Comparison of ENCODE assay signal across 22 mouse cellular contexts in the genomic region with DNA sequence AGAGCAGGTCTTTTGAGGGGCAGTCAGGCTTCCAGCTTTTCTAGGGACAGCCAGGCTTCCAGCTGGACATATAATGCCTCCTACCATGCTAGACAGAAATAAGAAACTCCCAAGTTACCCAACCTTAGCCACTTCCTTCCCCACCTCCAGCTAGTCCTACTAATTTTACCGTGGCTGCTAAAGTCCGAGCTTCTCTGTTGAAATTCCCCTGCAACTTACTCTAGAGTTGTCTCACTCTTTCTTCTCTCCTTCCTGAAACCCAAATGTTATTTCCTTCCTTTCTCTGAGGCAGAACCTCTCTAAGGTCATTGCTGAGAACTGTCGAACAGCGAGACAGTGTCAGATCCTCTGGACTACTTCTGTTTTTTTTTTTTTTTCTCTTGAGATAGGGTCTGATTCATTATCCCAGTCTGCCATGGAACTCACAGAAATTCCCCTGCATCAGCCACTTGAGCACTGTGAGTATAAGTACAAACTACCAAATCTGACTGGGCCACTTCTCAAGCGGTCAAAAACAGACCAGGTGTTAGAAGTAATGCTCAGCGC. TPM values are rescaled to one million over a fixed set of nuclear protein-coding genes. Genes with fewer than 3 reads are reported as not detected.
DNase-seq lines count a peak whose midpoint lies in the region; ATAC-seq and TF ChIP-seq lines count a peak whose summit lies in the region.
"Had no signal": no experiment of that assay in that cellular context is flagged by ENCODE, and none has a peak within 500 bp of the region (broad histone marks: within the 10 kb centered on the region; RNA-seq: fewer than 3 reads in every experiment).

A gene (minus strand): TSS at position 248 of the 546 bp plus-strand sequence.

- no peak within 1 kb of the TSS for H3K4me2 ChIP-seq in limb, embryonic 11.5 days (ENCODE audit: low read depth, severe bottlenecking)
- H3K4me2 ChIP-seq in limb, embryonic 13.5 days (replicated peaks), result no peak within 1 kb of the TSS
- H3K4me2 ChIP-seq: midbrain, embryonic 15.5 days had no signal

- no peak for TF ChIP-seq EP300 in MEL (IDR thresholded peaks at IDR 0.05; ENCODE audit: low read depth in 1 of 2, low read length in 2 of 2)

- no peak for ATAC-seq in limb, embryonic 11.5 days (ENCODE audit: insufficient number of reproducible peaks, low FRiP score, low TSS enrichment, low read depth)
- ATAC-seq in limb, embryonic 13.5 days (ENCODE audit: low FRiP score, low read depth), result no peak
- no peak for ATAC-seq in frontal cortex, adult (ENCODE audit: low TSS enrichment)
- ATAC-seq: forebrain, embryonic 14.5 days; midbrain, embryonic 15.5 days had no signal

- DNase-seq in limb, embryonic 11.5 days (ENCODE audit: low spot score), result no peak
- DNase-seq in limb, embryonic 10.5 days (ENCODE audit: low spot score), result no peak
- DNase-seq in MEL (ENCODE audit: low read depth, low spot score), result peak; percentile 36
- peak; percentile 19 to 38 for DNase-seq in monocyte, adult 2 months (ENCODE audit: low read depth in 1 of 2, low spot score in 2 of 2)
- no peak for DNase-seq in urinary bladder, postnatal 14 days (ENCODE audit: low spot score)
- DNase-seq: cerebellum, adult 11 months; cerebellum, postnatal 25 days; kidney, adult 18-20 months; lung, adult 18-20 months; lung, postnatal 4 days; right cerebral cortex, postnatal 25 days; thymus, postnatal 36 days had no signal

- H3K9me3 ChIP-seq in limb, embryonic 11.5 days (ENCODE audit: control insufficient read depth, low read length), result no peaks in the 10 kb centered on the region
- no peaks in the 10 kb centered on the region for H3K9me3 ChIP-seq in limb, embryonic 10.5 days (replicated peaks)
- H3K9me3 ChIP-seq in MEL (replicated peaks; ENCODE audit: insufficient read depth, low read length), result no peaks in the 10 kb centered on the region
- H3K9me3 ChIP-seq in limb, embryonic 13.5 days, result no peaks in the 10 kb centered on the region
- H3K9me3 ChIP-seq: heart, embryonic 15.5 days; hindbrain, embryonic 10.5 days; midbrain, embryonic 15.5 days; neural tube, embryonic 12.5 days had no signal

- H3K9ac ChIP-seq in limb, embryonic 11.5 days (ENCODE audit: low read length), result no peak within 1 kb of the TSS
- H3K9ac ChIP-seq in MEL (ENCODE audit: control insufficient read depth, low read depth, low read length, poor library complexity, severe bottlenecking), result peak within 1 kb of the TSS; percentile 40
- H3K9ac ChIP-seq in limb, embryonic 13.5 days, result peak within 1 kb of the TSS; percentile 19; the same call in 1 of the 2 replicates
- H3K9ac ChIP-seq: heart, embryonic 15.5 days had no signal

- TF ChIP-seq POLR2A in MEL (IDR thresholded peaks at IDR 0.05; ENCODE audit: control insufficient read depth in 1 of 2, insufficient read depth in 1 of 2, low read depth in 1 of 2, low read length in 2 of 2, poor library complexity in 1 of 2), result no peak

- H3K79me2 ChIP-seq in MEL (ENCODE audit: control insufficient read depth, insufficient read depth, low read length, poor library complexity), result no peaks in the 10 kb centered on the region

- H3K27me3 ChIP-seq in limb, embryonic 11.5 days (ENCODE audit: control insufficient read depth, insufficient read depth, low read length), result no peaks in the 10 kb centered on the region
- peaks cover 32% of the 10 kb centered on the region for H3K27me3 ChIP-seq in limb, embryonic 10.5 days (ENCODE audit: low read depth, poor library complexity, severe bottlenecking)
- no peaks in the 10 kb centered on the region for H3K27me3 ChIP-seq in MEL (ENCODE audit: control insufficient read depth in 1 of 2, insufficient read depth in 2 of 2, low read length in 2 of 2)
- peaks cover 8% of the 10 kb centered on the region for H3K27me3 ChIP-seq in limb, embryonic 13.5 days
- H3K27me3 ChIP-seq: midbrain, embryonic 15.5 days had no signal

- H3K36me3 ChIP-seq in limb, embryonic 11.5 days (ENCODE audit: control insufficient read depth, insufficient read depth, low read length), result no peaks in the 10 kb centered on the region
- H3K36me3 ChIP-seq in limb, embryonic 10.5 days, result peaks cover 8% of the 10 kb centered on the region
- peaks cover 0 to 3% of the 10 kb centered on the region in 2 experiments; a peak in 2 of 4 replicates for H3K36me3 ChIP-seq in MEL (ENCODE audit: control insufficient read depth in 1 of 2, insufficient read depth in 2 of 2, low read length in 2 of 2)
- peaks cover 3% of the 10 kb centered on the region; the same call in 1 of the 2 replicates for H3K36me3 ChIP-seq in limb, embryonic 13.5 days
- H3K36me3 ChIP-seq: heart, embryonic 15.5 days; neural tube, embryonic 12.5 days had no signal

- TF ChIP-seq RAD21 in MEL (IDR thresholded peaks at IDR 0.05; ENCODE audit: low read depth, low read length), result no peak

- TF ChIP-seq CTCF in MEL (IDR thresholded peaks at IDR 0.05 in 2 of 3, conservative IDR thresholded peaks at IDR 0.05 in 1 of 3; ENCODE audit: control insufficient read depth in 1 of 3, insufficient read depth in 1 of 3, low read depth in 2 of 3, low read length in 3 of 3, poor library complexity in 1 of 3, severe bottlenecking in 1 of 3), result no peak

- WGBS in limb, embryonic 11.5 days, result 68% methylated on average over 6 of the region's 6 CpGs
- 73% methylated on average over 6 of the region's 6 CpGs for WGBS in limb, embryonic 10.5 days
- WGBS in limb, embryonic 13.5 days, result 55% methylated on average over 6 of the region's 6 CpGs

- 0 out of 2 replicates have a peak within 1 kb of the TSS, but pooled peaks have one; percentile 21 for H3K27ac ChIP-seq in limb, embryonic 11.5 days (replicated peaks; ENCODE audit: low read depth, low read length)
- no peak within 1 kb of the TSS for H3K27ac ChIP-seq in limb, embryonic 10.5 days
- H3K27ac ChIP-seq in MEL (ENCODE audit: control insufficient read depth, low read depth, low read length), result peak within 1 kb of the TSS; percentile 37; the same call in 1 of the 2 replicates
- no peak within 1 kb of the TSS for H3K27ac ChIP-seq in limb, embryonic 13.5 days
- H3K27ac ChIP-seq: heart, embryonic 15.5 days; midbrain, embryonic 15.5 days; neural tube, embryonic 12.5 days had no signal

- no peak within 1 kb of the TSS for H3K4me3 ChIP-seq in limb, embryonic 11.5 days (ENCODE audit: low read depth, low read length)
- H3K4me3 ChIP-seq in limb, embryonic 10.5 days, result no peak within 1 kb of the TSS
- H3K4me3 ChIP-seq in MEL (ENCODE audit: control insufficient read depth in 1 of 2, insufficient read depth in 1 of 2, low read depth in 2 of 2, low read length in 2 of 2), result no peak within 1 kb of the TSS; a peak in 1 of 4 replicates
- no peak within 1 kb of the TSS for H3K4me3 ChIP-seq in limb, embryonic 13.5 days
- H3K4me3 ChIP-seq: erythroblast, embryonic 14.5 days; heart, embryonic 15.5 days; hindbrain, embryonic 10.5 days; midbrain, embryonic 15.5 days; neural tube, embryonic 12.5 days had no signal

- H3K4me1 ChIP-seq in limb, embryonic 11.5 days (ENCODE audit: control insufficient read depth, insufficient read depth, low read length), result peaks cover 33% of the 10 kb centered on the region
- H3K4me1 ChIP-seq in limb, embryonic 10.5 days, result peaks cover 67% of the 10 kb centered on the region
- peaks cover 0 to 3% of the 10 kb centered on the region in 2 experiments; a peak in 2 of 4 replicates for H3K4me1 ChIP-seq in MEL (ENCODE audit: control insufficient read depth in 1 of 2, insufficient read depth in 2 of 2, low read length in 2 of 2)
- peaks cover 51% of the 10 kb centered on the region for H3K4me1 ChIP-seq in limb, embryonic 13.5 days

TF ChIP-seq in MEL, 35 proteins besides CTCF, POLR2A, EP300 and RAD21:
- peak; percentile 93 for TF ChIP-seq ZNF384 (IDR thresholded peaks at IDR 0.05; ENCODE audit: low read depth, low read length)
- no peak for TF ChIP-seq USF2 (IDR thresholded peaks at IDR 0.05; ENCODE audit: borderline replicate concordance in 1 of 2, insufficient read depth in 1 of 2, low read depth in 1 of 2, low read length in 2 of 2)

RNA-seq across cellular contexts. Expression of the gene that starts here (rescaled TPM):
- polyA plus RNA-seq in limb, embryonic 11.5 days (2014; fragmentation: Nextera tagmentation; extraction: Ambion mirVana), result 0.31 TPM in 1 of 2 replicates, not detected in the other
- polyA plus RNA-seq in limb, embryonic 10.5 days (2016; fragmentation: Nextera tagmentation; extraction: Ambion mirVana), result 0.28 and 0.30 TPM in 2 replicates
- 0.12 TPM in 1 of 2 replicates, not detected in the other for total RNA-seq in MEL (2012; rRNA removed)
- under 1 TPM in 1 of 2 experiments, not detected in 1; 0.21 TPM for polyA plus RNA-seq in MEL (2012; ENCODE audit: insufficient read depth in 1 of 2, insufficient read length in 2 of 2, low read depth in 1 of 2, low replicate concordance in 2 of 2, missing spikeins in 1 of 2)
- polyA plus RNA-seq in limb, embryonic 13.5 days (2015; fragmentation: Nextera tagmentation; extraction: Ambion mirVana), result 0.34 and 0.41 TPM in 2 replicates
- polyA plus RNA-seq: C2C12; embryonic facial prominence, embryonic 11.5 days; erythroblast, embryonic 14.5 days had no signal

Comparison
In these comparisons a context has a peak if more than half of its experiments do, and no peak if none do; other contexts are left out.
1. Peak in DNase-seq, H3K27ac ChIP-seq and H3K9ac ChIP-seq in MEL; RNA of the gene not detected or under 1 TPM.
2. DNase-seq: peak in monocyte, adult 2 months (2 of 2); none in limb, embryonic 11.5 days (single experiment), limb, embryonic 10.5 days (single experiment) and urinary bladder, postnatal 14 days (single experiment).